Mouse (Mus musculus) midbrain, embryonic 14.5 days (tissue): Measurements from ENCODE around the gene Brwd1. TPM values are rescaled to one million over a fixed set of nuclear protein-coding genes. Genes with fewer than 3 reads are reported as not detected.
"Not testable (repeated sequence)": the region's sequence is repeated elsewhere in the genome, so short reads cannot be mapped to it uniquely, and the experiment has no call there.

ENCODE experiments used
- ATAC-seq: fragments of 200-750 bp; cut with Nextera tagmentation; 2 replicates; pipeline ENCODE4 v1.8.0; 2017; ENCODE audit warnings: moderate number of reproducible peaks, moderate library complexity; ENCODE audit not compliant: low FRiP score, low TSS enrichment
- DNase-seq: peaks from one replicate; pipeline ENCODE4 v3.0.0-alpha.2; 2015
- H3K27ac ChIP-seq: fragments of 300-500 bp; sonication (generic); replicated peaks from 2 replicates; pipeline ENCODE4 v1.5.1; 2014; ENCODE audit warnings: mild to moderate bottlenecking, low read depth, low read length, moderate library complexity
- H3K27me3 ChIP-seq: fragments of 300-500 bp; sonication (generic); 2 replicates; pipeline ENCODE4 v1.6.1; 2014; ENCODE audit warnings: low read length, control low read depth, mixed read lengths; ENCODE audit not compliant: control insufficient read depth, insufficient read depth
- H3K36me3 ChIP-seq: fragments of 300-500 bp; sonication (generic); 2 replicates; pipeline ENCODE4 v1.6.1; 2014; ENCODE audit warnings: low read length, control low read depth; ENCODE audit not compliant: control insufficient read depth, insufficient read depth
- H3K4me1 ChIP-seq: fragments of 300-500 bp; sonication (generic); 2 replicates; pipeline ENCODE4 v1.6.1; 2014; ENCODE audit warnings: mild to moderate bottlenecking, antibody characterized with exemption, low read length, control low read depth; ENCODE audit not compliant: control insufficient read depth, insufficient read depth
- H3K4me2 ChIP-seq: fragments of 300-500 bp; sonication (generic); 2 replicates; pipeline ENCODE4 v1.6.1; 2014; ENCODE audit warnings: mild to moderate bottlenecking, low read length, moderate library complexity
- H3K4me3 ChIP-seq: fragments of 300-500 bp; sonication (generic); replicated peaks from 2 replicates; pipeline ENCODE4 v1.5.1; 2014; ENCODE audit warnings: low read depth, low read length
- H3K9ac ChIP-seq: fragments of 300-500 bp; sonication (generic); replicated peaks from 2 replicates; pipeline ENCODE4 v1.6.1; 2014; ENCODE audit warnings: mild to moderate bottlenecking, low read length, moderate library complexity
- H3K9me3 ChIP-seq: fragments of 300-500 bp; sonication (generic); 2 replicates; pipeline ENCODE4 v1.6.1; 2016; ENCODE audit warnings: low read length, control low read depth, mixed read lengths; ENCODE audit not compliant: control insufficient read depth
- WGBS: fragments of 180-500 bp; shearing (Covaris S2); extraction: QIAGEN DNeasy Blood & Tissue Kit; methylation state at CpG from one replicate; pipeline ENCODE4 v1.1.7; 2014; 5-methylcytosine and 5-hydroxymethylcytosine counted together
- polyA plus RNA-seq: library from polyadenylated mRNA; unstranded; fragments of >200 nt; fragmentation: Nextera tagmentation; extraction: Ambion mirVana; gene quantifications from 2 replicates; pipeline ENCODE4 v1.2.1, GENCODE M21; 2014

Gene Brwd1
- polyA plus RNA-seq, 1 experiment from 2014 or later, result 372 TPM

GRCm38 (mm10) chr16:95983601-95984000 lies 98.7 kb downstream of the Brwd1 start:
- no peaks in the 10 kb centered on the region for H3K9me3 ChIP-seq
- no peak overlapping the region for H3K9ac ChIP-seq
- WGBS, result 87% methylated on average over 7 of the region's 7 CpGs
- H3K4me3 ChIP-seq, result no peak overlapping the region
- peaks cover 61% of the 10 kb centered on the region for H3K36me3 ChIP-seq
- DNase-seq (peak; percentile 46), ATAC-seq (no peak)
- no peaks in the 10 kb centered on the region for H3K4me1 ChIP-seq
- no peak overlapping the region for H3K27ac ChIP-seq
- no peak overlapping the region for H3K4me2 ChIP-seq
- H3K27me3 ChIP-seq, result no peaks in the 10 kb centered on the region

DNA sequence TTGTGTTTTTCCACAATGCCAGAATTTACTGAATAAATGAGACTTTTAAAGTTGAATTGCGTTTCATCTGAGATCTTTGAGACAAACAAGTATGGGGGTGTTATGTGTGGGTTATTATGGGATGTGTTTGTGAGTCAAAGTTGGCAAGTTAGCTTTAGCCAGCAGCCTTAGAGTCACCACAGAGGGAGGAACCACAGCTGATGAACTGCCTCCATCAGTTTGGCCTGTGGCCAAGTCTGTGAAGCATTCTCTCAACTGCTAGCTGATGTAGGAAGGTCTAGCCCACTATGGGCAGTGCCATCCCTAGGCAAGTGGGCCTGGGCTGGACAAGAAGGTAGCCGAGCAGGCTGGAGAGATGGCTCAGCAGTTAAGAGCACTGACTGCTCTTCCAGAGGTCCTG lies 111.5 kb downstream of the Brwd1 start:
- Histone ChIP-seq H3K36me3 (no peaks in the 10 kb centered on the region), H3K27me3 (no peaks in the 10 kb centered on the region), H3K9ac (no peak overlapping the region), H3K9me3 (no peaks in the 10 kb centered on the region), H3K4me3 (no peak overlapping the region), H3K27ac (no peak overlapping the region), H3K4me1 (no peaks in the 10 kb centered on the region), H3K4me2 (no peak overlapping the region)
- 86% methylated on average over 2 of the region's 2 CpGs for WGBS
- DNase-seq (no peak), ATAC-seq (no peak)

DNA sequence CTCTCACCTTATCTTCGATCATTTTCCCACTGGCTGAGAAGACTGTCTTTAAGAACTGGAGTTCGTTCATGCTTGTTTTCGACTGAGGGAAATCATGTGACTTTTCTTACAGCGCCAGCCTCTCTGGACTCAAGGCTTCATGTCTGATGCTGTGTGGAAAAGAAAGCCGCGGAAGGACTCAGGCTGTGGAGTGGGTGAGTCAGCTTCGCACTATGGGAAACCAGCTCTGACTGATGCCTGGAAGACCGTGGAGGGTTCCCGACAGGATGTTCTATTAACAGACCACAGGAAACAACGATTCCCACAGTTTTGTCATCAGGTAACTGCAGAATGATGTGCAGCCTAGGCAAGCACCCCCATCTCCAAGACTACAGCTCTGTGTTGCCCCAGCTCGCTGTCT lies 114.9 kb downstream of the Brwd1 start:
- no peaks in the 10 kb centered on the region for H3K4me1 ChIP-seq
- no peak overlapping the region for H3K27ac ChIP-seq
- no peak for DNase-seq
- no peaks in the 10 kb centered on the region for H3K27me3 ChIP-seq
- WGBS, result 89% methylated on average over 11 of the region's 11 CpGs
- no peak for ATAC-seq
- no peaks in the 10 kb centered on the region for H3K9me3 ChIP-seq
- no peak overlapping the region for H3K4me3 ChIP-seq
- H3K4me2 ChIP-seq, result no peak overlapping the region
- no peak overlapping the region for H3K9ac ChIP-seq
- H3K36me3 ChIP-seq, result no peaks in the 10 kb centered on the region

DNA sequence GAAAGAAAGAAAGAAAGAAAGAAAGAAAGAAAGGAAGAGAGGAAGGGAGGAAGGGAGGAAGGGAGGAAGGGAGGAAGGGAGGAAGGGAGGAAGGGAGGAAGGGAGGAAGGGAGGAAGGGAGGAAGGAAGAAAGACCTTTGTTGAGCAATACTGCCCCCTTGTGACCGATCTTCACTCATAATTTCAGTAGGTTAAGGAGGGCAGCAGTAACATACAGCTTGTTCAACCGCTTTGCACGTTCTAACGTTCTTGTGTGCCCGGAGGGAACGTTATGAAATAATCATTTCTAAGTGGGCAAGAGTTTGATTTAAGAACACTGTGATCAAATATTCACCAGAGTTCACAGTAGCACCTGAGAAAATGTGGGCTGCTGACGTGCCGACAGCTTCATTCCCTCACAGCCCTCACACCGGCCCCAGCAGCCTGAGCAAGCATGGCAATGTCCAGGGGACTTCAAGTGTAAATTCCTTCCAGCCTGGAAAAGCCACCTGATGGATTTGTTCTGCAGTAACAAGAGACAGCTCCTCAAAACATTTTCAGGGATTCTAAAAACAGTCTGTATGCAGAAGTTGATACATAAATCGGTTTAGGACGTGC lies 117.8 kb downstream of the Brwd1 start:
- H3K4me2 ChIP-seq, result no peak overlapping the region
- DNase-seq (peak; percentile 81), ATAC-seq (no peak)
- H3K9me3 ChIP-seq, result no peaks in the 10 kb centered on the region
- H3K27me3 ChIP-seq, result no peaks in the 10 kb centered on the region
- H3K27ac ChIP-seq, result no peak overlapping the region
- H3K36me3 ChIP-seq, result no peaks in the 10 kb centered on the region
- 57% methylated on average over 11 of the region's 11 CpGs for WGBS
- no peak overlapping the region for H3K4me3 ChIP-seq
- no peak overlapping the region for H3K9ac ChIP-seq
- H3K4me1 ChIP-seq, result no peaks in the 10 kb centered on the region

DNA sequence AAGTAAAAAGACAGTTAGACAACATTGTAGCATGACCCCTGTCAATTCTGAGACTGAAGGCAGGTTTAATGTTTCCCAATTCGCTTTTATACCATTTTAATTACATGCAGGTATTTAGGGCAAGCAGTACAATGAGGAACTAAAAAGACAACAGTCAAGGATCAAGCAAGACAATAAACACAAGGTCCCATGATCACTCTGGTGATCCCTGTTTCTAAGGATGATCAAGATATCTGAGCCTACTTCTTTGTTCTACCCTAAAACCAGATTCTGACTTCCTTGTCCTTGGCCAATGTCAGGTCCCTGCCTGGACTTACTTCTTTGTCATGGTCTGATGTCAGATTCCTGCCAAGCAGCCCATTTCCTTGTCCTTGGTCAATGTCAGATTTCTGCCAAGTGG lies 120.8 kb downstream of the Brwd1 start:
- H3K4me2 ChIP-seq, DNase-seq, ATAC-seq, H3K36me3 ChIP-seq, H3K4me3 ChIP-seq, H3K9ac ChIP-seq, H3K27me3 ChIP-seq, H3K9me3 ChIP-seq, H3K4me1 ChIP-seq, H3K27ac ChIP-seq: not testable (repeated sequence)
- 65% methylated on average over 1 of the region's 1 CpGs for WGBS

DNA sequence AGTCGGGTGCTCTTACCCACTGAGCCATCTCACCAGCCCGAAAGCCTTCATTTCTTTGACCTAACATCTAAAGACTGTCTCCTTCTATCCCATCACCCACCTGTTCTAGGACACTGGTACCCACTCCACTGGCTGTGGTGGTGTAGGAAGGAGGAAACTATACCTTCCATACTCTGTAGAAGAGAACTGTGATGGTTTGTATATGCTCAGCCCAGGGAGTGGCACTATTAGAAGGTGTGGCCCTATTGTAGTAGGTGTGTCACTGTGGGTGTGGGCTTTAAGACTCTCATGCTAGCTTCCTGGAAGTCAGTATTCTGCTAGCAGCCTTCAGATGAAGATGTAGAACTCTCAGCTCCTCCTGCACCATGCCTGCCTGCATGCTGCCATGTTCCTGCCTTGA lies 121.6 kb downstream of the Brwd1 start:
- not testable (repeated sequence) for H3K4me3 ChIP-seq, H3K27ac ChIP-seq, ATAC-seq, DNase-seq, H3K9ac ChIP-seq, H3K4me1 ChIP-seq, H3K27me3 ChIP-seq, H3K36me3 ChIP-seq, H3K4me2 ChIP-seq, H3K9me3 ChIP-seq
- WGBS, result 94% methylated on average over 2 of the region's 2 CpGs

GRCm38 (mm10) chr16:95958080-95958479 lies 124.2 kb downstream of the Brwd1 start:
- no peak overlapping the region for H3K4me2 ChIP-seq
- no peaks in the 10 kb centered on the region for H3K4me1 ChIP-seq
- H3K27me3 ChIP-seq, result no peaks in the 10 kb centered on the region
- H3K4me3 ChIP-seq, result no peak overlapping the region
- no peaks in the 10 kb centered on the region for H3K36me3 ChIP-seq
- ATAC-seq (no peak), DNase-seq (no peak)
- no peaks in the 10 kb centered on the region for H3K9me3 ChIP-seq
- no peak overlapping the region for H3K27ac ChIP-seq
- WGBS, result 94% methylated on average over 8 of the region's 8 CpGs
- no peak overlapping the region for H3K9ac ChIP-seq

DNA sequence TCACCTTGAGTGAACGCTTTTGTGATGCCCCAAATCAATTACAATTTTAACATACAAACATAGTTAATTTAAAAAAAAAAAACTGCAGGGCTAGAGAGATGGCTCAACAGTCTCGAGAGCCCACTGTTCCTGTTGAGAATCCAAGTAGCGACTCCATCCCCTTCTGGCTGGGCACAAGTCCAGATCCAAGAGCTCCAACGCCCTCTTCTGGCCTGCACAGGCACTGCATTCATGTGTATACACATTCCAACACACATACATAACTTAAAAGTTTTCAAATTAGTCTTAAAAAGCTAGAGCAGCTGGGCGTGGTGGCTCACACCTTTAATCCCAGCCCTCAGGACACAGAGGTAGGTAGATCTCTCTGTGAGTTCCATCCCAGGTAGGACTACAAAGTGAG lies 125.7 kb downstream of the Brwd1 start:
- H3K36me3 ChIP-seq, result no peaks in the 10 kb centered on the region
- H3K4me1 ChIP-seq, result no peaks in the 10 kb centered on the region
- DNase-seq (no peak), ATAC-seq (no peak)
- H3K9ac ChIP-seq, result no peak overlapping the region
- WGBS, result 66% methylated on average over 5 of the region's 5 CpGs
- H3K9me3 ChIP-seq, result no peaks in the 10 kb centered on the region
- H3K27me3 ChIP-seq, result no peaks in the 10 kb centered on the region
- no peak overlapping the region for H3K4me3 ChIP-seq
- no peak overlapping the region for H3K4me2 ChIP-seq
- H3K27ac ChIP-seq, result no peak overlapping the region

DNA sequence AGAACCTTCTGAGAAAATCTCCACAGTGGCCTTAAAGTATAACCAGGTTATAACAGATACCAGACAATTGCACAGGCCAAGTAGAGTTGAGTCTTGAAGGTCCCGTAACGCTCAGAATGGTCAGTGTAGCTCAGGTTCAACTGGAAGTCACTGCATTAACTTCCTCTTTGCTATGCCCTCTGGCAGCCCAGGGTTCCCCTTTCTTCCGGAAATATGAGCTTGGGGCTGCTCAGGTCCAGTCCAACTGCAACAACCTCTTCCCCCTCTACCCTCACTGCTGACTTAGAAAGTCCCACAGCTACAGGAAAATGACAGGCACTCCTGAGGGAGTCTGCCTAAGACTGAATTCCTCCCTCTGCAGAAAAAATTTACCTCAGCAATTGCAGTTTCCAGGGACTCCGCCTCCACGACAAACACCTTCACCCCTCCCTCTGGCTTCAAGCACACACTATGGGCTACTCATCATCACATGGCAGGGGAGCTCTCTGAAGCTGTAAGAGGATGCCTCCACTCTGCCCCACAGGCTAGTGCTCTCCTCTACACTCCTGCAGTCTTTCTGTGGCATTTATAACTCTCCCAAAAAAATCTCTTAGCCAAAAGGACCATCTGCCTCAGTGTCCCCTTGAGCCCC lies 126.5 kb downstream of the Brwd1 start:
- H3K36me3 ChIP-seq, result no peaks in the 10 kb centered on the region
- no peak overlapping the region for H3K4me3 ChIP-seq
- DNase-seq (no peak), ATAC-seq (no peak)
- WGBS, result 89% methylated on average over 5 of the region's 5 CpGs
- no peak overlapping the region for H3K27ac ChIP-seq
- H3K4me2 ChIP-seq, result no peak overlapping the region
- no peaks in the 10 kb centered on the region for H3K9me3 ChIP-seq
- H3K27me3 ChIP-seq, result no peaks in the 10 kb centered on the region
- no peaks in the 10 kb centered on the region for H3K4me1 ChIP-seq
- no peak overlapping the region for H3K9ac ChIP-seq
